Mouse (Mus musculus): ENCODE measurements around the gene Adam12.

DNA sequence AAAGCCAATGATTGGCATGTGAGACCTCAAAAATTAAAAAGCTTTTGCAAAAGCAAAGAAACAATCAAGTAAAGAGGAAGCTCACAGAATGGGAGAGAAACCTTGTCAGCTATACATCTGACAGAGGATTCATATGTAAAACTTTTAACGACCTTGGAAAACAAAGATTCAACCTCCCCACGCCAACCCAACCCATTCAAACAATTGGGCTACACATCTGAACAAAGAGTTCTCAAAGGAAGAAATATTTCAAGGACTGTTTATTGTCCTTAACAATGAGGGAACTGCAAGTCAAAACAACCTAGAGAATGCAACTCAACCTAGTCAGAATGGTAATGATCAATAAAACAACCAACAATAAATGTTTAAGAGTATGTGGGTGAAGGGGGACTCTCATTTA, 284.6 kb downstream of the Adam12 start:
- TF ChIP-seq CTCF (IDR thresholded peaks at IDR 0.05; ENCODE audit: extremely low read depth, insufficient read depth, insufficient read length, insufficient replicate concordance) (no peak), POLR2A (IDR thresholded peaks at IDR 0.05; ENCODE audit: low read depth, low read length) (no peak)

All from spleen, adult 2 months (tissue).